Mouse (Mus musculus) gonadal fat pad, adult 2 months (tissue): ENCODE results near the gene Ccnc. TPM values are rescaled to one million over a fixed set of nuclear protein-coding genes. Genes with fewer than 3 reads are reported as not detected.
A peak's percentile ranks its signal among the peaks of the same experiment; 100 is the strongest.

Source experiments
- DNase-seq: peaks from one replicate; pipeline ENCODE4 v3.0.0-alpha.2; 2012; ENCODE audit warnings: low read depth
- polyA plus RNA-seq: library from polyadenylated mRNA; depleted of rRNA; stranded (reverse); fragments of >200 nt; gene quantifications from 2 replicates; pipeline ENCODE4 v1.2.3, GENCODE M21; 2012; rRNA removed

The Ccnc gene
- 6.0 and 7.5 TPM in 2 replicates for polyA plus RNA-seq

GRCm38 (mm10) chr4:21727615-21728165 is at the start of gene Ccnc:
TSS of gene Ccnc (plus strand) at chr4:21727701.
- peak; percentile 41 for DNase-seq

- no peak for DNase-seq
Observed at GRCm38 (mm10) chr4:21678101-21678974, 49.2 kb upstream of the Ccnc start.

DNA sequence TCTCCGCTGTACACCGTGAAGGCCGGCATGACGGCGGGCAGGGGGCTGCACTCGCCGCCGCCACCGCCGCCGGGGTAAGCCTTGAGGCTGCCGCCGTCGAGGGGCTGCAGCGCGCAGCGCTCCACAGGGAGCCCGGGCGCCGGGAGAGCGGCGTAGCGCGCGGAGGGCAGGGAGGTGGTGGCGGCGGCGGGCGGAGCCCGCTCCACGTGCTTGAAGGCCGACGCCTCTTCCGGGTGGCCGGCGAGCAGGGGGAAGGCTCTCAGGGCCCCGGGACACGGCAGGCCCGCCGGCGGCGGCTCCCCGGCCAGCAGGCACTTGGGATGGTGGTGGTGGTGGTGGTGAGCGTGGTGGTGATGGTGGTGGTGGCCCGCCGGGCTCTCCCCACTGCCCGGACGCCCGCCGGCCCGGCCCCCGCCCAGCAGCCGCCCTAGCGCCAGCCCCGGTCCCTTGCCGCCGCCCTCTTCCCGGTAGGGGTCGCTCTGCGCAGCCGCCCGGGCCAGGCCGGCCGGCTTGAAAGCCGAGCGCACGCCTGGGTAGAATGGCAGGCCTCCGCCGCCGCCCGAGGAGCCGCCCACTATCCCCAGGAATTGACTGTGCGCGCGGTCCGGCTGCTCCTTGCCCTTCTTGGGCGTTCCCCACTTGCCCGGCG is 48.4 kb upstream of the Ccnc start:
- DNase-seq: no peak

DNA sequence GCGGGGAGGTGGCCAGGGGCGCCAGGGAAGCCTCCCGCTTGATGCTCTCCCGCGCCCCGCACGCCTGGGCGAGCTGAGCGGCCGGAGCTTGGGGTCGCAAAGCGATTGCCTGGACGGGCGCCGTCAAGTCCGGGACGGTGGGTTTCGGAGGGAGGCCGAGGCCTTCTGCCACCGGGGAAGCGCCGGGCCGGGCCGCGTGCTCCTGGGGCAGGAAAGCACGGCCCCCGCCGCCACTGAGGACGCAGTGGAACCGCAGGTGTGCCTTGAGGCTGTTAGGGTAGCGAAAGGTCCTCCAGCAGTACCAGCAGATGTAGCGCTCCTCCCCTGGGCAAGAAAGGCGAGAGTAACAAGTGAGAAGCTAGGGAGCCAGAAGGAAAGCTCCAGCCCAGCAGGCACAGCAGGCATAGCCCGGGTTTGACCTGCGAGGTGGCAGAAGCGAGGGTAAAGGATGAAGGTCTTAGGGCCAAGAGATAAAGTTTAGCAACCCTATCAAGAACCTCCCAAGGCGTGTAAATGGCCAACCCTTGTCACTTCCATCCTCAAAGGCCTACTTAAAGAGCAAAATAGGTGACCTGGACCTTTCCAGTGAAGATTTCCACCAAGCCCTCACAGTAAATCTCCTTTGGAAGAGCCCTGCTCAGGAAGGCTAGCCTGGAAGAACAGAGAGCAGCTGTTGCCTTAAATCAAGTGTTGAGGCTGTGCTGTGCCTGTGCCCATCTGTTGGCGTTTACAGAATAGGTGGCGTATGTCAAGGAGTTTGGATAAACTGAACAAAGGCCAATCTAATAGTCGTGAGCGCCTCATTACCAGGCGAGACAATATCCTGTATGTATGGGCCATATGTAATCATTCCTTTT is 47.6 kb upstream of the Ccnc start:
- DNase-seq: no peak

- no peak for DNase-seq
Observed at GRCm38 (mm10) chr4:21680971-21681370, 46.5 kb upstream of the Ccnc start.

GRCm38 (mm10) chr4:21682421-21683150 is 44.9 kb upstream of the Ccnc start:
- no peak for DNase-seq

DNA sequence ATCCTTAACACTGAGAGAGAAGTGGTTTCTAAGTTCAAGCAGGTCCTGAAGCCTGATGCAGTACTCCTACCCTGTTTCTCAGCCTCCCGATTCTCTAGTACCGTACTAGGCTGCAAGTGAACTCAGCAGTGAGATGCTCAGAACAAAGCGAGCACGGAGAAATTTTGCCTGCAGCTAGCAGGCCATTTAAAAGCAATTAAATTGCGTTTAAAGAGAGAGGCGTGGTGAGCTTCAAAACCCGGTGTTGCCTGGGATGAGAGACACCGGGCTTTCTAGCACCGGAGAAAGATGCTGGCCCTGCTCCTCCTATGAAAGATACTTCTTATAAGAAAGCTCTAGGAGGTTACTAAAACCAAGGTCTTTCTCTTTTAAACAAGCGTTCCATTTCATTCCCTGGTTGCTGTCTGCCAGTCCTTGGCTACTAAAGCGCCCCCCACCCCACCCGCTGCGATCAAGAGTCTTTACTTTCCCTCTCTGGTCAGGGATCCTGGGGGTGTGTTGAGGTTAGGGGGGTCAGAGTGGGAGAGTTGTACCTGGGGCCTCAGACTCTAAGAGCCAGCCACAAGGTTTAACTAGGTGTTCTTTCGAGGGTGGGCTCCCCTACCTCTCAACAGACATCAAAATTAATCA is 43.0 kb upstream of the Ccnc start:
- no peak for DNase-seq

DNA sequence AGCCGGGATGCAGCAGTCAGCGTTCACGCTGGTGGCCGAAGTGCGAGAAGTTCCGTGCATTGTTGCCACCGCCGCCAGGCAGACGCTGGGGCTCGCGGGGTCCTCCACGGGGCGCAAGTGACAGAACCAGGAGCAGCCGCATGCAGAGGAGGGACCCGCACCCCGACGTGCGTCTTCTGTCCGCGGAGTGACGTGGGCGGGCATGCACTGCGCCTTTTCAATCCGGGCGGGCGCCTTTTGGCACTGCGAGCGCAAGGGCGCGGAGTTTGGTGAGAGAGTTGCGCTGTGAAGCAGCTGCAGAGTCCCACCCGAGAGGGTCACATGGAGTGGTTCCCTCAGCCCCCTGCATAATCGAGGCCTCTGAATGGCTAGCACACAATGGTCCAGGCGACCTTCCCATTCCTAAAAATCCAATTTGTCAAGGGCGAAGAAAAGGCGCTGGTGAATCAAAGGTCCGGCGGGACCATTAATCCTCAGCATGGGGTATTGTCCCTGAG is 41.9 kb upstream of the Ccnc start, which contains the start of gene Prdm13:
TSS of gene Prdm13 (minus strand) at position 369 of the 497 bp plus-strand sequence.
- DNase-seq: no peak

DNA sequence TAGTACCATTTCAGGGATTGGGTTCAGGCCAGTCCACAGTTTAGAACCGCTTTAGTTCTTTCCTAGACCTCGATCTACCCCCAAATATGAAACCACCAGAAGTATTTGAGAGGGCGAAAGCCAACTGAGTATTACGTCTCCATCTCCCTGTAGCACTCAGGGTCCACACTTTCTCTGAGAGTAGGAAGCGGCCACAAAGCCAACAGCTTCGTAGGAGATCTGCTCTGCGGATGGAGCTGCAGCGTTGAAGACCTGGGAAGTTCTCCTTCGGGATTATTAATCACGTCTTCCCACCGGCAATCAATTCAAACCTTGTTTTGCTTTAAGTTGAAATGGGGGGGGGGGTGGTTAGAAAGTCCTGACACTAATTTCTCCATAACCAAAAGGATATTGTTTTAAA is 41.1 kb upstream of the Ccnc start:
- DNase-seq: no peak

DNA sequence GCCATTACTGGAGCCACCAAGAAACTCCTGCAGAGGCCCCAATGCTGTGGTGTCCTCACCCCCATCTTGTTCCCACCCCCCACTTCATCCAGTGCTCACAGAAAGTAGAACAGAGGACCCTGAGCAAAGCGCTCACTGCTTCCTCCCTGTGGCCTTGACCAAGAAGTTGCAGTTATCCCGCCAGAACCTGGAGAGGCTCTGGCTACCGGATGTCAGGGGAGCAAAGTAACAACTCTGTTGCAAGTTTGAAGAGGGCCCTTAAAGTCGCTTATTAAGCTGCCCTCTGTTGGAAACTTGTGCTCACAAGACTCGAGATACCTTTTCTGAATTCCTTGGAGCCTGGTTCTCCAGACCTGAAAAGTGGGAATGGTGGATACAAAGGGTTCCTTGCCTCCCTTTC is 40.6 kb upstream of the Ccnc start:
- no peak for DNase-seq

- DNase-seq: no peak
Observed at GRCm38 (mm10) chr4:21687783-21688702, 39.5 kb upstream of the Ccnc start.

- no peak for DNase-seq
Observed at GRCm38 (mm10) chr4:21688703-21689200, 38.7 kb upstream of the Ccnc start.

- DNase-seq: no peak
Observed at GRCm38 (mm10) chr4:21689492-21689941, 38.0 kb upstream of the Ccnc start.

- no peak for DNase-seq
Observed at GRCm38 (mm10) chr4:21690221-21690620, 37.3 kb upstream of the Ccnc start.

DNA sequence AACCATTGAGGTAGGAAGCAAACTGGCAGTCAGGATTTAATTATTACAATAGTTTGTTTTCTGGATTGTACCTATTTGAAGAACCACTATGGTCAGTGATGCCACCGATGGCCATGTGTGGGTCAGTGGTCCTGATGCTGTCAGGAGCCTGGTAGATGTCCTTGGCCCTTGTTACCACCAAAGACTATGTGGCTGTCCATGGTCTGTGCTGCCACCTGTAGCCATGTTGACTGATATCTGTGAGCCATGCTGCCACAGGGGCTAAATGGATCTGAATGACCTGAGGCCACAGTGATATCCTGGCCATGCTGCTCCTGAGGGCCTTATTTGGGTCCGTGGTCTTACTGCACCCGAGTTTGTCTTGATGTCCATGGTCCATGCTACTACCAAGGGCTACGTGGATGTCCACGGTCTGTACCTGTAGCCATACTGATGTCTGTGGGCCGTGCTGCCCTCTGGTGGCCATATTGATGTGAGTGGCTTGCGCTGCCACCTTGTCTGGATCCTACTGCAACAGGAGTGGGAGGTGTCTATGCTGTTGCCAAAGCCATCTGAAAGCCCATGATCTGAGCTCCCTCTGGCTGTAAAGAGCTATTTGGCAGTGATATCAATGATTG is 31.8 kb upstream of the Ccnc start:
- no peak for DNase-seq

DNA sequence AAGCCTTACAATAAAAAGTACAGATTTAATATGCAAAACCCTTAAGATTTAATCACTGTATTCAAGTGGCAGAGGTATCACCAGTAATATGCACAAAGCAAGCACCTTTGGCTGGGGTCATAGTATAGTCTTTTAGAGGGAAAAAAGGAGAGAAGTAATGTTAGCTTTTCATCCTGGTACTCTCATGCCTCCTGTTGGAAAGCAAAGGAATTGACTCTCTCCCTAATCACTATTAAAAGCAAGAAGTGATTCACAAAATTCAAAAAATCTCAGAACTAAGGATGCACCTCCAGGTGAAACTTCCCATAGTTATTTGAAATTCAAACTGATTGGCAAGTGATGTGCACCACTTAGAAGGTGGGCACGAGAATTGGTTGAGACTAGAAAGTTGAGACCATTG is 22.5 kb upstream of the Ccnc start:
- DNase-seq: no peak

DNA sequence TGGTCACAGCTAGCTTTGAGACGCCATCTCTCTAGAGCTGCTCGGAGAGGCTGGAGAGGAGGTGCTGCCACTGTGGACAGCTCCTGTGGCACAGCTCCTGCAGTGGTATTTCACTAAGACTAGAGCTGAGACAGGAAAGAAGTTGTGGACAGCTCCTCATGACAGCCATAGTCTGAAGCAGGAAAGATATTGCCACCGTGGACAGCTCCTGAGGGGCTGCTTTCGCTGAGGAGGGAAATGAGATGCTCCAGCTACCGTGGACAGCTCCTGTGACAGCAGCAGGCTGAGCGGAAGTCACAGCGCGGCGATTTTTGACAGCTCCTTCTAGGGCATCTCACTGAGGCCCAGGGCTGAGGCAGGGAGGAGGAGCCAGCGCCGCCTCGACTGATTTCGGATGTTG is 15.4 kb upstream of the Ccnc start:
- DNase-seq: peak; percentile 10

DNA sequence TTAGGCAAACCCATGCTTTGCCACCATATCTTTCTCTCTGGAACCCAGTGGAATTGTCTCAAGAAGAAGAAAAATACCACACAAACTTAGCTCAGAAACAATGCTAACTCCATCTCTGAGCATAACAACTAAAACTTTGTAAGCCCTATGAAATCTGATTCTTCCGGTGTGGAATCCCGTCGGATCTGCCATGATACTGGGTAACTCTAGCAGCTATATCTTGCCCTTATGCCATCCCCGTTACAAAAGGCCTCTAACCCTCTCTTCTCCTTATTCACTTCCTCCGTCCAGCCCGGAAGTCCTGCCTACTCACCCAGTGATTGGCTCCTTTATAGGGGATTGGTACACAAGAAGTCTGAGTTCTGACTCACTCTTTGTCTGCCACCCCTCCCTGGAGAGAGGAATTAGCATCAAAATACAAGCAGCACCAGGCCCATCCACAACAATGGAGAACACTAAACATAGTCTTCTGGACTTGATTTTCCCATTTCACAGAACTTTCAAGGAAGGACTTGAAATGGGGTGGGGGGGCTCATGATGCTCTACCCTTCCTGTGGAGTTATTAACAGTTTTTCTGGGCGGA is 4.7 kb upstream of the Ccnc start:
- no peak for DNase-seq
